Mouse (Mus musculus): ENCODE results near the gene Runx1. TPM values are rescaled to one million over a fixed set of nuclear protein-coding genes. Genes with fewer than 3 reads are reported as not detected.

Runx1 gene
- polyA plus RNA-seq, 1 experiment, result 87.4 TPM

DNA sequence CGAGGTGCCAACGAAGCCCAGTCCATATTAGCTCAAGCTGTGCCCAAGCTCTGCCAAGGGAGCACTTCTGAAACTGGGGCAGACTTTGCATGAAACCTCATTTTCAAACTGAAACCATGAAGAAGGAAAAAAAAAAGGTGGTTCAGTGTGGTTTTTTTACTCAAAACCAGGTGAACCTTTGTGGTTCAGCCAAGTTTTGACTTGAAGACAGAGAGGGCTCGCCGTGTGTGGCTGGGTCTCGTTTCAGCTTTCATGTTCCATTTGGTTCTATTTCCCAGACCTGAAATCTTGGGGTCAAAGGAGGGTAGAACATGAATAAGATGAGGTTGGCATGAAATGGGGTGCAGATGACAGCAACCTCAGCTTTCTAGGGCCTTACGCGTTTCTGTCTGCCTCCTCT, 58.5 kb downstream of the Runx1 start:
- no peak for TF ChIP-seq POLR2A (IDR thresholded peaks at IDR 0.05; ENCODE audit: control insufficient read depth, extremely low read depth, insufficient read depth, low read length, poor library complexity)
- no peak for TF ChIP-seq CTCF (IDR thresholded peaks at IDR 0.05; ENCODE audit: borderline replicate concordance, control insufficient read depth, extremely low read depth, insufficient read depth, low read length, poor library complexity)
- peaks cover 45% of the 10 kb centered on the region for H3K4me1 ChIP-seq (replicated peaks; ENCODE audit: control insufficient read depth, insufficient read depth, low read length)
- H3K4me3 ChIP-seq (ENCODE audit: control insufficient read depth, insufficient read depth, low read length), result no peak overlapping the region
- WGBS, result 13% methylated on average over 7 of the region's 7 CpGs
- DNase-seq, result no peak
- H3K27ac ChIP-seq (ENCODE audit: control insufficient read depth, insufficient read depth, low read length), result peak overlapping the region; percentile 93
- peaks cover 4% of the 10 kb centered on the region; the same call in 1 of the 2 replicates for H3K36me3 ChIP-seq (ENCODE audit: control insufficient read depth, insufficient read depth, low read length)
- no peaks in the 10 kb centered on the region for H3K27me3 ChIP-seq (ENCODE audit: control insufficient read depth, insufficient read depth, low read length)

DNA sequence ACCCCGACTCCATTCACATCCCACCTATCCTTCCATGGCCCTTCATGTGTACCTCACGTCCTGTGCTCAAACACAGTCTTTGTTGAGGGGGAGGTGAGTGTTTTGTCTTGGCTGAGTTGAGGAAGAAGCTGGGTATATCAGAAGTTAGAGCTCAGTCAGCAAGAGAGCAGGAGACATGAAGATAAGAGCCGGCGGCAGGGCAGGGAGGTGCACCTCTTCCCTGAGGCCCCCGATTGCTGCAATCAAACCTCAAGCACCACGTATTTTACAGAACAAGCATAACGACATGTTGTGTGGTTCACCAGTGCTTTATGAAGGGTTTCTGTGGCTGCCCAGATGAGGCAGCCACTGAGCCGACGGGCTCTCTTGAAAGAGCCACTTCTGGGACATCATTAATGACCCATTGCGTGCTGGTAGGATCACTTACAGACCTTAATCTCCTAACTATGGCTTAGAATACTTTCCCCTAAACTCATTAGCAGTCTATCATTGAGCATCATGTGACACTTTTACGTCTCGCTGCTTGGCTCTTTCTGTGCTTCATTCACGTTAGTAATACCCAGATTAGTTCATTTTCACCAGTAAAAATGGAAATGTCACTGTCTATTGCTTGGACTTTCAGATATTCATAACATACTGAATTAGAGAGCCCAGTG, 61.1 kb downstream of the Runx1 start:
- peak overlapping the region; percentile 69; the same call in 1 of the 2 replicates for H3K27ac ChIP-seq (ENCODE audit: control insufficient read depth, insufficient read depth, low read length)
- H3K36me3 ChIP-seq (ENCODE audit: control insufficient read depth, insufficient read depth, low read length), result no peaks in the 10 kb centered on the region
- WGBS, result 47% methylated on average over 13 of the region's 13 CpGs
- H3K27me3 ChIP-seq (ENCODE audit: control insufficient read depth, insufficient read depth, low read length), result no peaks in the 10 kb centered on the region
- DNase-seq, result no peak
- peaks cover 65% of the 10 kb centered on the region for H3K4me1 ChIP-seq (replicated peaks; ENCODE audit: control insufficient read depth, insufficient read depth, low read length)
- TF ChIP-seq CTCF (IDR thresholded peaks at IDR 0.05; ENCODE audit: borderline replicate concordance, control insufficient read depth, extremely low read depth, insufficient read depth, low read length, poor library complexity) (no peak), POLR2A (IDR thresholded peaks at IDR 0.05; ENCODE audit: control insufficient read depth, extremely low read depth, insufficient read depth, low read length, poor library complexity) (no peak)
- no peak overlapping the region for H3K4me3 ChIP-seq (ENCODE audit: control insufficient read depth, insufficient read depth, low read length)

DNA sequence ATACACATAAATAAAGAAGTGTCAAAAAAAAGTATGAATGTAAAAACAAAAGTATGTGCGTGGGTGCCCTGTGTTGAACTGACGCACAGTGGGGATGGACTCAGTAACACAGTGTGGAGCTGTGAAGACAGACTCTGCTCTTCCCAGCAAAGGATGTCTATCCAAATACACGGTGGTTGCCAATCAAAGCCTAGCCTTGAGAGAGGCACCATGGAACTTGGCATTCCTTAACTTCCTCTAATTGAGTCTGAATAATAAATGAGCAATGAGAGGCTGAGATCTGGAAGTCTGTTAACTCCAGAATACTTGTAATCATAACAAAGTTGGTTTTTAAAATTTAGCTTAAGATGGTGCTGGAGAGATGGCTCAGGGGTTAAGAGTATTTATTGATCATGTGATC, 62.3 kb downstream of the Runx1 start:
- WGBS, result 87% methylated on average over 3 of the region's 3 CpGs
- DNase-seq, result no peak
- Histone ChIP-seq H3K27ac (ENCODE audit: control insufficient read depth, insufficient read depth, low read length) (no peak overlapping the region), H3K27me3 (ENCODE audit: control insufficient read depth, insufficient read depth, low read length) (no peaks in the 10 kb centered on the region), H3K4me1 (replicated peaks; ENCODE audit: control insufficient read depth, insufficient read depth, low read length) (peaks cover 74% of the 10 kb centered on the region), H3K36me3 (ENCODE audit: control insufficient read depth, insufficient read depth, low read length) (no peaks in the 10 kb centered on the region), H3K4me3 (ENCODE audit: control insufficient read depth, insufficient read depth, low read length) (no peak overlapping the region)
- TF ChIP-seq CTCF (IDR thresholded peaks at IDR 0.05; ENCODE audit: borderline replicate concordance, control insufficient read depth, extremely low read depth, insufficient read depth, low read length, poor library complexity) (no peak), POLR2A (IDR thresholded peaks at IDR 0.05; ENCODE audit: control insufficient read depth, extremely low read depth, insufficient read depth, low read length, poor library complexity) (no peak)

GRCm38 (mm10) chr16:92761968-92762521, 63.9 kb downstream of the Runx1 start:
- H3K4me1 ChIP-seq (replicated peaks; ENCODE audit: control insufficient read depth, insufficient read depth, low read length), result peaks cover 69% of the 10 kb centered on the region
- H3K27me3 ChIP-seq (ENCODE audit: control insufficient read depth, insufficient read depth, low read length), result no peaks in the 10 kb centered on the region
- 53% methylated on average over 15 of the region's 15 CpGs for WGBS
- 0 out of 2 replicates have a peak overlapping the region, but pooled peaks have one; percentile 0 for H3K4me3 ChIP-seq (ENCODE audit: control insufficient read depth, insufficient read depth, low read length)
- no peaks in the 10 kb centered on the region for H3K36me3 ChIP-seq (ENCODE audit: control insufficient read depth, insufficient read depth, low read length)
- TF ChIP-seq CTCF (IDR thresholded peaks at IDR 0.05; ENCODE audit: borderline replicate concordance, control insufficient read depth, extremely low read depth, insufficient read depth, low read length, poor library complexity), result no peak
- TF ChIP-seq POLR2A (IDR thresholded peaks at IDR 0.05; ENCODE audit: control insufficient read depth, extremely low read depth, insufficient read depth, low read length, poor library complexity), result no peak
- peak overlapping the region; percentile 83 for H3K27ac ChIP-seq (ENCODE audit: control insufficient read depth, insufficient read depth, low read length)
- no peak for DNase-seq

GRCm38 (mm10) chr16:92760091-92760490, 65.9 kb downstream of the Runx1 start:
- WGBS, result 52% methylated on average over 3 of the region's 3 CpGs
- TF ChIP-seq CTCF (IDR thresholded peaks at IDR 0.05; ENCODE audit: borderline replicate concordance, control insufficient read depth, extremely low read depth, insufficient read depth, low read length, poor library complexity) (no peak), POLR2A (IDR thresholded peaks at IDR 0.05; ENCODE audit: control insufficient read depth, extremely low read depth, insufficient read depth, low read length, poor library complexity) (no peak)

GRCm38 (mm10) chr16:92757564-92757963, 68.4 kb downstream of the Runx1 start:
- no peaks in the 10 kb centered on the region for H3K27me3 ChIP-seq (ENCODE audit: control insufficient read depth, insufficient read depth, low read length)
- H3K4me1 ChIP-seq (replicated peaks; ENCODE audit: control insufficient read depth, insufficient read depth, low read length), result peaks cover 68% of the 10 kb centered on the region
- TF ChIP-seq CTCF (IDR thresholded peaks at IDR 0.05; ENCODE audit: borderline replicate concordance, control insufficient read depth, extremely low read depth, insufficient read depth, low read length, poor library complexity), result no peak
- no peak for TF ChIP-seq POLR2A (IDR thresholded peaks at IDR 0.05; ENCODE audit: control insufficient read depth, extremely low read depth, insufficient read depth, low read length, poor library complexity)
- H3K27ac ChIP-seq (ENCODE audit: control insufficient read depth, insufficient read depth, low read length), result no peak overlapping the region
- 79% methylated on average over 4 of the region's 4 CpGs for WGBS
- DNase-seq, result no peak
- no peaks in the 10 kb centered on the region for H3K36me3 ChIP-seq (ENCODE audit: control insufficient read depth, insufficient read depth, low read length)
- no peak overlapping the region for H3K4me3 ChIP-seq (ENCODE audit: control insufficient read depth, insufficient read depth, low read length)

More at GRCm38 (mm10) chr16:92760091-92760490, 65.9 kb downstream of the Runx1 start:
- H3K36me3 ChIP-seq (ENCODE audit: control insufficient read depth, insufficient read depth, low read length), result no peaks in the 10 kb centered on the region
- DNase-seq, result peak; percentile 72
- H3K4me1 ChIP-seq (replicated peaks; ENCODE audit: control insufficient read depth, insufficient read depth, low read length), result peaks cover 69% of the 10 kb centered on the region
- H3K27me3 ChIP-seq (ENCODE audit: control insufficient read depth, insufficient read depth, low read length), result no peaks in the 10 kb centered on the region
- peak overlapping the region; percentile 83 for H3K27ac ChIP-seq (ENCODE audit: control insufficient read depth, insufficient read depth, low read length)
- H3K4me3 ChIP-seq (ENCODE audit: control insufficient read depth, insufficient read depth, low read length), result no peak overlapping the region
